Mouse (Mus musculus): ENCODE results near the gene Sytl1. TPM values are rescaled to one million over a fixed set of nuclear protein-coding genes. Genes with fewer than 3 reads are reported as not detected.

Gene Sytl1
- total and polyA plus RNA-seq, 2 experiments from 2014 or later, result 0.79 to 3.6 TPM

GRCm38 (mm10) chr4:133263756-133264155, 843 bp upstream of the Sytl1 start:
- no peak overlapping the region for H3K4me2 ChIP-seq (ENCODE audit: low read depth, low read length)
- TF ChIP-seq EP300 (IDR thresholded peaks at IDR 0.05; ENCODE audit: low read depth) (no peak), CTCF (IDR thresholded peaks at IDR 0.05; ENCODE audit: low read depth) (no peak)
- WGBS, result 86% methylated on average over 5 of the region's 5 CpGs
- H3K9me3 ChIP-seq (replicated peaks; ENCODE audit: control insufficient read depth, low read length), result no peaks in the 10 kb centered on the region
- no peaks in the 10 kb centered on the region for H3K27me3 ChIP-seq (ENCODE audit: control insufficient read depth, insufficient read depth, low read length)
- DNase-seq (ENCODE audit: low spot score) (no peak), ATAC-seq (ENCODE audit: insufficient read depth, low read depth) (no peak)
- peaks cover 39% of the 10 kb centered on the region for H3K36me3 ChIP-seq (replicated peaks; ENCODE audit: control insufficient read depth, insufficient read depth, low read length)
- no peaks in the 10 kb centered on the region for H3K4me1 ChIP-seq (ENCODE audit: control insufficient read depth, insufficient read depth)
- H3K4me3 ChIP-seq (ENCODE audit: low read depth, low read length), result no peak overlapping the region
- H3K27ac ChIP-seq (ENCODE audit: low read depth), result no peak overlapping the region
- no peak overlapping the region for H3K9ac ChIP-seq (replicated peaks; ENCODE audit: low read depth, low read length)

- ATAC-seq (ENCODE audit: insufficient read depth, low read depth), result no peak
- Histone ChIP-seq H3K4me3 (ENCODE audit: low read depth, low read length) (no peak overlapping the region), H3K4me1 (ENCODE audit: control insufficient read depth, insufficient read depth) (no peaks in the 10 kb centered on the region), H3K27me3 (ENCODE audit: control insufficient read depth, insufficient read depth, low read length) (peaks cover 2% of the 10 kb centered on the region; the same call in 1 of the 2 replicates), H3K9ac (replicated peaks; ENCODE audit: low read depth, low read length) (no peak overlapping the region), H3K36me3 (replicated peaks; ENCODE audit: control insufficient read depth, insufficient read depth, low read length) (peaks cover 25% of the 10 kb centered on the region), H3K9me3 (replicated peaks; ENCODE audit: control insufficient read depth, low read length) (no peaks in the 10 kb centered on the region), H3K27ac (ENCODE audit: low read depth) (no peak overlapping the region), H3K4me2 (ENCODE audit: low read depth, low read length) (peak overlapping the region; percentile 3; the same call in 1 of the 2 replicates)
- DNase-seq (ENCODE audit: low spot score), result no peak
- no peak for TF ChIP-seq CTCF (IDR thresholded peaks at IDR 0.05; ENCODE audit: low read depth)
- no peak for TF ChIP-seq EP300 (IDR thresholded peaks at IDR 0.05; ENCODE audit: low read depth)
- WGBS, result 60% methylated on average over 7 of the region's 7 CpGs
Observed at GRCm38 (mm10) chr4:133262375-133262765, 543 bp downstream of the Sytl1 start.

GRCm38 (mm10) chr4:133261641-133262374, 1.1 kb downstream of the Sytl1 start:
- DNase-seq (ENCODE audit: low spot score), result no peak
- no peaks in the 10 kb centered on the region for H3K9me3 ChIP-seq (replicated peaks; ENCODE audit: control insufficient read depth, low read length)
- H3K4me1 ChIP-seq (ENCODE audit: control insufficient read depth, insufficient read depth), result no peaks in the 10 kb centered on the region
- no peak overlapping the region for H3K4me3 ChIP-seq (ENCODE audit: low read depth, low read length)
- no peak overlapping the region for H3K9ac ChIP-seq (replicated peaks; ENCODE audit: low read depth, low read length)
- H3K27me3 ChIP-seq (ENCODE audit: control insufficient read depth, insufficient read depth, low read length), result peaks cover 8% of the 10 kb centered on the region; the same call in 1 of the 2 replicates
- TF ChIP-seq CTCF (IDR thresholded peaks at IDR 0.05; ENCODE audit: low read depth), result no peak
- no peak for TF ChIP-seq EP300 (IDR thresholded peaks at IDR 0.05; ENCODE audit: low read depth)
- H3K27ac ChIP-seq (ENCODE audit: low read depth), result no peak overlapping the region
- peaks cover 20% of the 10 kb centered on the region for H3K36me3 ChIP-seq (replicated peaks; ENCODE audit: control insufficient read depth, insufficient read depth, low read length)
- no peak for ATAC-seq (ENCODE audit: insufficient read depth, low read depth)
- H3K4me2 ChIP-seq (ENCODE audit: low read depth, low read length), result peak overlapping the region; percentile 3; the same call in 1 of the 2 replicates
- 55% methylated on average over 10 of the region's 10 CpGs for WGBS

GRCm38 (mm10) chr4:133257798-133258408, 5.0 kb downstream of the Sytl1 start:
- TF ChIP-seq EP300 (IDR thresholded peaks at IDR 0.05; ENCODE audit: low read depth), result no peak
- no peak for TF ChIP-seq CTCF (IDR thresholded peaks at IDR 0.05; ENCODE audit: low read depth)
- ATAC-seq (ENCODE audit: insufficient read depth, low read depth) (no peak), DNase-seq (ENCODE audit: low spot score) (no peak)
- H3K36me3 ChIP-seq (replicated peaks; ENCODE audit: control insufficient read depth, insufficient read depth, low read length), result no peaks in the 10 kb centered on the region
- no peaks in the 10 kb centered on the region for H3K4me1 ChIP-seq (ENCODE audit: control insufficient read depth, insufficient read depth)
- WGBS, result 81% methylated on average over 12 of the region's 12 CpGs
- no peak overlapping the region for H3K27ac ChIP-seq (ENCODE audit: low read depth)
- no peak overlapping the region for H3K4me2 ChIP-seq (ENCODE audit: low read depth, low read length)
- peaks cover 23% of the 10 kb centered on the region for H3K27me3 ChIP-seq (ENCODE audit: control insufficient read depth, insufficient read depth, low read length)
- H3K9ac ChIP-seq (replicated peaks; ENCODE audit: low read depth, low read length), result no peak overlapping the region
- no peaks in the 10 kb centered on the region for H3K9me3 ChIP-seq (replicated peaks; ENCODE audit: control insufficient read depth, low read length)
- H3K4me3 ChIP-seq (ENCODE audit: low read depth, low read length), result no peak overlapping the region

- no peak overlapping the region for H3K9ac ChIP-seq (replicated peaks; ENCODE audit: low read depth, low read length)
- no peak for ATAC-seq (ENCODE audit: insufficient read depth, low read depth)
- peaks cover 27% of the 10 kb centered on the region for H3K27me3 ChIP-seq (ENCODE audit: control insufficient read depth, insufficient read depth, low read length)
Observed at GRCm38 (mm10) chr4:133257230-133257629, 5.7 kb downstream of the Sytl1 start.

More at GRCm38 (mm10) chr4:133257230-133257629, 5.7 kb downstream of the Sytl1 start:
- no peak for TF ChIP-seq CTCF (IDR thresholded peaks at IDR 0.05; ENCODE audit: low read depth)
- TF ChIP-seq EP300 (IDR thresholded peaks at IDR 0.05; ENCODE audit: low read depth), result no peak
- Histone ChIP-seq H3K4me1 (ENCODE audit: control insufficient read depth, insufficient read depth) (no peaks in the 10 kb centered on the region), H3K4me2 (ENCODE audit: low read depth, low read length) (no peak overlapping the region), H3K9me3 (replicated peaks; ENCODE audit: control insufficient read depth, low read length) (no peaks in the 10 kb centered on the region), H3K27ac (ENCODE audit: low read depth) (no peak overlapping the region), H3K4me3 (ENCODE audit: low read depth, low read length) (no peak overlapping the region), H3K36me3 (replicated peaks; ENCODE audit: control insufficient read depth, insufficient read depth, low read length) (no peaks in the 10 kb centered on the region)
- 46% methylated on average over 12 of the region's 12 CpGs for WGBS
- DNase-seq (ENCODE audit: low spot score), result no peak

Measured in heart, postnatal 0 days (tissue).